Mouse (Mus musculus) heart, postnatal 0 days (tissue): ENCODE results near the gene Nmb.

Experiments
- CTCF ChIP-seq: IDR thresholded peaks from 2 replicates; pipeline ENCODE4 v1.5.1; 2016; ENCODE audit warnings: antibody characterized with exemption, control low read depth, low read depth
- EP300 ChIP-seq: IDR thresholded peaks from 2 replicates; pipeline ENCODE4 v1.6.1; 2016; ENCODE audit warnings: antibody characterized with exemption, low read depth

GRCm38 (mm10) chr7:80911053-80911452 is 6.2 kb upstream of the Nmb start:
- no peak for TF ChIP-seq CTCF
- no peak for TF ChIP-seq EP300
